13 mouse cellular contexts compared by ENCODE assay signal in genomic region chr2:34599606-34600255, GRCm38 (mm10).
"Had no signal": no experiment of that assay in that cellular context is flagged by ENCODE, and none has a peak within 500 bp of the region (broad histone marks: within the 10 kb centered on the region; RNA-seq: fewer than 3 reads in every experiment).

No protein-coding gene starts in this region.

- H3K4me3 ChIP-seq: left cerebral cortex, adult 2 months; limb, embryonic 10.5 days; liver, embryonic 15.5 days; megakaryocyte, embryonic 14.5 days; midbrain, embryonic 15.5 days; neural tube, embryonic 12.5 days had no signal

- ATAC-seq: lung, postnatal 0 days; midbrain, embryonic 15.5 days had no signal

- H3K4me1 ChIP-seq: liver, embryonic 15.5 days had no signal

- DNase-seq: kidney, postnatal 14 days; lung, adult 2 months; lung, postnatal 36 days; thymus, postnatal 36 days had no signal

- H3K27ac ChIP-seq: left cerebral cortex, adult 2 months; liver, embryonic 15.5 days; neural tube, embryonic 12.5 days had no signal

- H3K9ac ChIP-seq: liver, embryonic 15.5 days; midbrain, embryonic 15.5 days; neural tube, embryonic 12.5 days had no signal

- H3K27me3 ChIP-seq: liver, embryonic 15.5 days; megakaryocyte, embryonic 14.5 days; midbrain, embryonic 15.5 days; neural tube, embryonic 12.5 days had no signal

- H3K36me3 ChIP-seq: midbrain, embryonic 15.5 days; neural tube, embryonic 12.5 days had no signal

- H3K9me3 ChIP-seq: limb, embryonic 10.5 days; liver, embryonic 15.5 days; megakaryocyte, embryonic 14.5 days; midbrain, embryonic 15.5 days; neural tube, embryonic 12.5 days had no signal

- H3K4me2 ChIP-seq: liver, embryonic 11.5 days; liver, embryonic 15.5 days; midbrain, embryonic 11.5 days; midbrain, embryonic 15.5 days; neural tube, embryonic 12.5 days had no signal
